Mouse (Mus musculus): ENCODE data around the gene Zfp385a. TPM values are rescaled to one million over a fixed set of nuclear protein-coding genes. Genes with fewer than 3 reads are reported as not detected.

The Zfp385a gene
- total RNA-seq (2014; rRNA removed) (11.6 and 13.0 TPM in 2 replicates), polyA plus RNA-seq (2015; fragmentation: Nextera tagmentation; extraction: Ambion mirVana) (20.5 and 21.3 TPM in 2 replicates)

DNA sequence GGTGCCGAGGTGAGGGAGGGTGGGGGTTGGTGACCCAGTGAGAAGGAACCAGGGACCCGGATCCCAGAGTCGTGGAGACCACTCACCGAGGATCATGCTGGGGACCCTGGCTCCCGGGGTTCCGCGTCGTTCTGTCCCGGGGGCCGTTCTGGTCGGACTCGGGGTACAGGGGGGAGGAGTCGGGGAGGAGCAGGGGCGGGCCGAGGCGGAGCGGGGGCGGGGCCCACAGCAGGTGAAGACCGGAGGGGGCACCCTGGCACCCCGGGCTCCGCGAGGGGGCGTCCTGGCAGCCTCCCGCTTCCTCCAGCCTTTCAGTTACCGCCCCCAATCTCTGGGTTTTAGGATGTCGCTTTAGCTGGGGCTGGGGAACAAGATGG, at the start of gene Zfp385a:
Gene Zfp385a, minus strand, starts transcription at position 133 of the 377 bp plus-strand sequence.
- Histone ChIP-seq H3K9ac (peak within 1 kb of the TSS; percentile 75), H3K4me2 (ENCODE audit: low read depth) (peak within 1 kb of the TSS; percentile 83), H3K4me1 (ENCODE audit: insufficient read depth) (no peaks in the 10 kb centered on the region), H3K9me3 (ENCODE audit: low read length) (no peaks in the 10 kb centered on the region), H3K27me3 (ENCODE audit: insufficient read depth, low read length) (no peaks in the 10 kb centered on the region; the same call in 1 of the 2 replicates), H3K4me3 (ENCODE audit: low read depth, low read length) (peak within 1 kb of the TSS; percentile 72), H3K36me3 (ENCODE audit: insufficient read depth) (no peaks in the 10 kb centered on the region), H3K27ac (ENCODE audit: low read depth, low read length) (0 out of 2 replicates have a peak within 1 kb of the TSS, but pooled peaks have one; percentile 3)
- ATAC-seq (peak; percentile 71), DNase-seq (peak; percentile 74)
- 1% methylated on average over 26 of the region's 26 CpGs for WGBS
- TF ChIP-seq CTCF (IDR thresholded peaks at IDR 0.05; ENCODE audit: low read depth) = peak; percentile 44

DNA sequence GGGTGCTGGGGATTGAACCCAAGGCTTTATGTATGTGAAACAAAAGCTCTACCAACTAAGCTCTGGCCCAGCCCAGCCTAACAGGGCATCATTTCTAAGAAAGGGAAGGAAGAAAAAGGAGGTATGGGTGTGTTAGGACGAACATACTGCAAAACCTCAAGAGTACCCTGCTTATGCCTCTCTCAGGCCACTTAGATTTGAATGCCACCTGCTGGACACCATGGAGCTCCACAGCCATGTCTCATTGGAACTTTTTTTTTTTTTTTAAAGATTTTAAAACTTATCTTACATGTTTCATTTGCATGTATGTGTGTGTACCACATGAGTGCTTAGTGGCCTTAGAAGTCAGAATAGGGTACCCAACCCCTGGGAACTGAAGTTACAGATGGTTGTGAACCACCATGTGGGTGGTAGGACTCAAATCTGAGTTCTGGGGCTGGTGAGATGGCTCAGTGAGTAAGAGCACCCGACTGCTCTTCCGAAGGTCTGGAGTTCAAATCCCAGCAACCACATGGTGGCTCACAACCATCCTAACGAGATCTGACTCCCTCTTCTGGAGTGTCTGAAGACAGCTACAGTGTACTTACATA, 48.8 kb upstream of the Zfp385a start:
- peak; percentile 56 for TF ChIP-seq CTCF (IDR thresholded peaks at IDR 0.05; ENCODE audit: low read depth)
- DNase-seq (no peak), ATAC-seq (no peak)

DNA sequence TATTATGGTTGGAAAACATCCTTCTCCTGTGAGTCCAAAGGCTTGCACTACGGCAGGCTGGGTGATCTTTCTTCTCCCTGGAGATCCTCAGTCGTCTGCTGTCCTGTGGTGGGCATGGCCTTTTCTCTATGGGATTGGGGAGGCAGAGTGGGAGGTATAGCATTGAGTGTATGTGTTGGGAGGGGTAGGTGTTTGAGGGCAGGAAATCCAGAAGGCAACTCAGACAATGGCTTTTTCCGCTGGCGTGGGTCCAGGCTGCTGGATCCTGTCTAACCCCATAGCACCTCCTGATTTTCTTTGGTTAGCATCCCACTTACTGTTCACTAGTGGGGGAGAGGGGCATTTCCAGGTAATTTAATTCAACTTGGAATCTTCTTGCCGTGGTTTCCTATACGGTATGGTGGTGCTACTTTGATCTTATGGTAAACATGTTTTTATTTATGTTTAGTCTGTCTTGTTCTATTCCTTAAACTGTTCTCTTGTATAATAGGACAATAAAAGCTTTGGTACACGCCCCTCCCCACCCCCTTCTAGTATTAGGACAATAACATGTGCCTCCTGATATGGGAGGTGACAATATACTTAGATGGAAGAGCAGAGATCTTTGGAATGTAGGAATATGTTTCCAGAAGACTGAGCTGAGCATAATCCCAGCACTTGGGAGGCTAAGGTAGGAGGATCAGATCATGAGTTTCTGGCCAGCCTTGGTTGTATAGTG, 44.0 kb upstream of the Zfp385a start:
- H3K4me2 ChIP-seq (ENCODE audit: low read depth) = no peak overlapping the region
- H3K9me3 ChIP-seq (ENCODE audit: low read length) = no peaks in the 10 kb centered on the region
- H3K9ac ChIP-seq = no peak overlapping the region
- no peak overlapping the region for H3K27ac ChIP-seq (ENCODE audit: low read depth, low read length)
- 70% methylated on average over 7 of the region's 7 CpGs for WGBS
- H3K4me1 ChIP-seq (ENCODE audit: insufficient read depth) = no peaks in the 10 kb centered on the region
- no peaks in the 10 kb centered on the region for H3K36me3 ChIP-seq (ENCODE audit: insufficient read depth)
- no peak for ATAC-seq
- TF ChIP-seq CTCF (IDR thresholded peaks at IDR 0.05; ENCODE audit: low read depth) = no peak
- H3K4me3 ChIP-seq (ENCODE audit: low read depth, low read length) = no peak overlapping the region
- DNase-seq = no peak
- no peaks in the 10 kb centered on the region for H3K27me3 ChIP-seq (ENCODE audit: insufficient read depth, low read length)

More for the DNA sequence above, 48.8 kb upstream of the Zfp385a start:
- Histone ChIP-seq H3K27ac (ENCODE audit: low read depth, low read length) (no peak overlapping the region), H3K27me3 (ENCODE audit: insufficient read depth, low read length) (no peaks in the 10 kb centered on the region), H3K36me3 (ENCODE audit: insufficient read depth) (no peaks in the 10 kb centered on the region), H3K9ac (no peak overlapping the region), H3K4me3 (ENCODE audit: low read depth, low read length) (no peak overlapping the region), H3K4me2 (ENCODE audit: low read depth) (no peak overlapping the region), H3K4me1 (ENCODE audit: insufficient read depth) (no peaks in the 10 kb centered on the region), H3K9me3 (ENCODE audit: low read length) (no peaks in the 10 kb centered on the region)
- 53% methylated on average over 4 of the region's 4 CpGs for WGBS

DNA sequence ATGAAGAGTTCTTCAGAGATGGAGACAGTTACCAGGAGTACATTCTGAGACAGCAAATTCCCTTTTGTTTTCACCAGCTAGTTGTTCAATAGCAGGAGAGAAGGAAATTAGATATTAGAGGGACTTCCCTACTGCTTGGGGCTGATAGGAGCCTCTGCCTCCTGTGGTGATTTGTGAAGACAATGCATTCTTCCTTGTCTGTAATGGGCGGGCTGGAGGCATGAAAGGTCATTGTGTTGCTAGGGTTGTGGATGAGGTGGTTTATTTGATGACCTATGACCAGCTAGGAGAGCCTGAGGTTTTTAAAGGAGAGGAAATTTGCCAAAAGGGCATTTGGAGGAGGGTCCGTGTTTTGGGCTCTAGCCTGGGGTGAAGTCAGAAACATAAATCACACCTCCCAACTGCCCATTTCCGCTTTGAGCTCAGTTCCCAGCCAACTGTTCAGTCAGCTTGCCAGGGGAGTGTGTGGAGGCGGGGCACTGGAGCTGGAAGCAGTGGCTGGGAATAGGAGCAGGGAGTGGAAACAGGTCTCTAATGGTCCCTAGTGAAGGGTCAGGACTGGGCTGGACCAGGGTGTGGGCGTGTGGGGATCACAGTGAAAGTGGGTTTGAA, 43.0 kb upstream of the Zfp385a start:
- no peak for ATAC-seq
- no peak overlapping the region for H3K4me3 ChIP-seq (ENCODE audit: low read depth, low read length)

DNA sequence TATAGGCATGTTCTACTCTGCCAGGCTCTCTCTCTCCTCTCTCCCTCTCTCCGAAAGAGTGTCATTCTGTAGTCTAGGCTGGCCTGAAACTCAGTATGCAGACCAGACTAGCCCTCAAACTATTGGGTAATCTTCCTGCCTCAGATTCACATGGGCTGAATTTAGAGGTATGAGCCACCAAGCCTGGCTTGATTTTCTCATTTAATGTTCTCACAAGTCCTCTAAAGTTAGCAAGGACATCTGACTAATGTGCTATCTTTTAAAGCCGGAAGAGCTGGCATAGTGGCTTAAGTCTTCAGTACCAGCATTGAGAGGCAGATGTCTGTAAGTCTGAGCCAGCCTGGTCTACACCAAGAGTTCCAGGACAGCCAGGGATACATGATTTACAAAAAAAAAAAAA, 42.2 kb upstream of the Zfp385a start:
- Histone ChIP-seq H3K36me3 (ENCODE audit: insufficient read depth) (no peaks in the 10 kb centered on the region), H3K4me2 (ENCODE audit: low read depth) (no peak overlapping the region), H3K4me1 (ENCODE audit: insufficient read depth) (no peaks in the 10 kb centered on the region), H3K9ac (no peak overlapping the region), H3K27me3 (ENCODE audit: insufficient read depth, low read length) (no peaks in the 10 kb centered on the region), H3K27ac (ENCODE audit: low read depth, low read length) (no peak overlapping the region), H3K9me3 (ENCODE audit: low read length) (no peaks in the 10 kb centered on the region), H3K4me3 (ENCODE audit: low read depth, low read length) (no peak overlapping the region)
- TF ChIP-seq CTCF (IDR thresholded peaks at IDR 0.05; ENCODE audit: low read depth) = no peak
- ATAC-seq (no peak), DNase-seq (no peak)
- whole genome bisulfite sequencing = 93% methylated on average over 2 of the region's 2 CpGs

More for the DNA sequence above, 43.0 kb upstream of the Zfp385a start:
- H3K27me3 ChIP-seq (ENCODE audit: insufficient read depth, low read length) = no peaks in the 10 kb centered on the region
- no peak overlapping the region for H3K4me2 ChIP-seq (ENCODE audit: low read depth)
- H3K4me1 ChIP-seq (ENCODE audit: insufficient read depth) = no peaks in the 10 kb centered on the region
- H3K36me3 ChIP-seq (ENCODE audit: insufficient read depth) = no peaks in the 10 kb centered on the region
- no peak overlapping the region for H3K9ac ChIP-seq
- no peak overlapping the region for H3K27ac ChIP-seq (ENCODE audit: low read depth, low read length)
- WGBS = 35% methylated on average over 5 of the region's 5 CpGs
- no peak for DNase-seq
- H3K9me3 ChIP-seq (ENCODE audit: low read length) = no peaks in the 10 kb centered on the region
- no peak for TF ChIP-seq CTCF (IDR thresholded peaks at IDR 0.05; ENCODE audit: low read depth)

DNA sequence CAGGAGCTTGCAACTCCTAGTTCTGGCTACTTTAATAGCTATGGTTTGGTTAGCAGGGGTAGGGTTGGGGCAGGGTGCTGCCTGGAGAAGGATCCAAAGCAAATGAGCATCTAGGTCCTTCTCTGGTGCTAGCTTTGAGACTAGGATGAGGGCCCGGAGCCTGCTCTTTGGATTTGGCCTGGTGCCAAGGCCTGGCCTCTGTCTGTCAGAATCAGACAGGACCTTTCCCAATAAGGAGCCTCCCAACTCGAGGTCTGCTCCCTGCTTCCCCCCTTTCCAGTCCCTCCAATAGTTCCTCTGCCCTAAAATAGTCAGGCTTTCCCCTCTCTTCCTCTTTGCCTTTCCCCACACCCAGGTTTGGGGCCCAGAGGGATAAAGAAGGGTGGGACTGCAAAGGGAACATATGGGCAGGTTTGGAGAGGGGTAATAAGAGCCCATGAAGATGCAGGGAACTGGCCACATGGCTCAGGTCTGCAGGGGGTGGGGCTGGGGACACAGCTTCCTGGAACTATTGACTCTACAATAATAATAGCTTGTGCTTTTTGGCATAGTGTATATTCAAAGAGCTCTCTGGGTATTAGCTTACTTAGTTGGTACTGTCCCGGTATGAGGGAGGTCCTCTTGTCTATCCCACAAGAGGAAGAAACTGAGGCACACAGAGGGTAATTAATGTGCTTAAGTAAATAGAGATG, 38.9 kb upstream of the Zfp385a start:
- DNase-seq (no peak), ATAC-seq (no peak)
- no peaks in the 10 kb centered on the region for H3K27me3 ChIP-seq (ENCODE audit: insufficient read depth, low read length)
- H3K4me3 ChIP-seq (ENCODE audit: low read depth, low read length) = no peak overlapping the region
- H3K9ac ChIP-seq = no peak overlapping the region
- no peaks in the 10 kb centered on the region for H3K4me1 ChIP-seq (ENCODE audit: insufficient read depth)
- no peak overlapping the region for H3K27ac ChIP-seq (ENCODE audit: low read depth, low read length)
- H3K36me3 ChIP-seq (ENCODE audit: insufficient read depth) = no peaks in the 10 kb centered on the region
- TF ChIP-seq CTCF (IDR thresholded peaks at IDR 0.05; ENCODE audit: low read depth) = no peak
- H3K9me3 ChIP-seq (ENCODE audit: low read length) = no peaks in the 10 kb centered on the region
- no peak overlapping the region for H3K4me2 ChIP-seq (ENCODE audit: low read depth)
- 41% methylated on average over 3 of the region's 3 CpGs for WGBS

All from forebrain, postnatal 0 days (tissue).